Mouse (Mus musculus) embryonic fibroblast, embryonic 13.5 days (primary cell): ENCODE results near the gene Kcng4.
A peak's percentile ranks its signal among the peaks of the same experiment; 100 is the strongest.

Experiments used
- CTCF ChIP-seq: IDR thresholded peaks from 2 replicates; pipeline ENCODE4 v1.5.1; 2011; ENCODE audit warnings: mild to moderate bottlenecking, control low read depth, low read length, moderate library complexity, borderline replicate concordance; ENCODE audit not compliant: insufficient read depth
- POLR2A ChIP-seq: IDR thresholded peaks from 2 replicates; pipeline ENCODE4 v1.6.1; 2011; ENCODE audit warnings: low read depth, mild to moderate bottlenecking, control low read depth, low read length, moderate library complexity

- TF ChIP-seq POLR2A = no peak
- TF ChIP-seq CTCF = 0 out of 2 replicates have a peak, but pooled peaks have one; percentile 17
Measured at GRCm38 (mm10) chr8:119646197-119646596, 10.7 kb upstream of the Kcng4 start.
